13 mouse cellular contexts compared by ENCODE assay signal in the genomic region with DNA sequence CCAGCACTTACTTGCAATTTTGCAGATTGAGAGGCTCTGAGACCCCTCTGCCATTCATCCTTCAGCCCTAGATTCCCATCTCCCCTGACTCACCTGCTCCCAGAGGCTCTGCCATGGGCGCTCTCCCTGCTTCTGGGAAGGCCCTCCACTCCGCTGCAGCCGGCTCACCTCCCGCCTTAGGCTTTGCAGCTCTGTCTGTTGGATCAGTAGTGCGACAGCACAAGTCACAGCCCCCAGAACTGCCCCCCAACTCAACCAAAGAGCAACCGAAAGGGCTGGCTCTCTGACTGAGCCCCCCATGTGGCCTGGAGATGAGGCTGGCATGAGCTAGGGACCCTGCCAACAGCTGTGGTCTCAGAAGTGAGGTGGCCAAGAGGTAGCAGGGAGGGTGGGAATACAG. TPM values are rescaled to one million over a fixed set of nuclear protein-coding genes. Genes with fewer than 3 reads are reported as not detected.
DNase-seq lines count a peak whose midpoint lies in the region; ATAC-seq and TF ChIP-seq lines count a peak whose summit lies in the region.
"Had no signal": no experiment of that assay in that cellular context is flagged by ENCODE, and none has a peak within 500 bp of the region (broad histone marks: within the 10 kb centered on the region; RNA-seq: fewer than 3 reads in every experiment).

No protein-coding gene starts in this region.

- DNase-seq in gastrocnemius, postnatal 14 days = peak; percentile 25
- no peak for DNase-seq in gastrocnemius, adult 8-10 months (ENCODE audit: low spot score in 2 of 2)
- DNase-seq in left cerebral cortex, adult 2 months (ENCODE audit: extremely low spot score in 1 of 2, low spot score in 2 of 2) = no peak
- DNase-seq in left cerebral cortex, postnatal 4 days = no peak
- DNase-seq in ES-E14 (ENCODE audit: low read depth, low spot score) = no peak
- DNase-seq: spleen, adult 18-20 months had no signal

- H3K4me3 ChIP-seq in left cerebral cortex, adult 2 months = no peak overlapping the region
- peak overlapping the region; percentile 38 to 63 for H3K4me3 ChIP-seq in ES-E14 (ENCODE audit: insufficient read depth in 1 of 2, low read depth in 1 of 2, low read length in 2 of 2, poor library complexity in 1 of 2, severe bottlenecking in 1 of 2)
- H3K4me3 ChIP-seq in embryonic facial prominence, embryonic 15.5 days (replicated peaks) = no peak overlapping the region
- H3K4me3 ChIP-seq: erythroblast, embryonic 14.5 days had no signal

- H3K9me3 ChIP-seq in ES-E14 (ENCODE audit: control insufficient read depth, insufficient read depth, low read depth, low read length) = no peaks in the 10 kb centered on the region
- H3K9me3 ChIP-seq in embryonic facial prominence, embryonic 15.5 days (replicated peaks) = no peaks in the 10 kb centered on the region

- no peak for TF ChIP-seq CTCF in left cerebral cortex, adult 2 months (IDR thresholded peaks at IDR 0.05)

- in situ Hi-C loops in ES-E14 (cut with MboI; ENCODE audit: low sequenced_read_pairs in 2 of 2, unreplicated experiment in 2 of 2) = no loop called here

- WGBS in embryonic facial prominence, embryonic 15.5 days = 82% methylated on average over 6 of the region's 6 CpGs

- peak overlapping the region; percentile 88 for H3K27ac ChIP-seq in left cerebral cortex, adult 2 months
- peak overlapping the region; percentile 42; the same call in 1 of the 2 replicates for H3K27ac ChIP-seq in ES-E14 (ENCODE audit: insufficient read depth, low read depth, low read length, poor library complexity, severe bottlenecking)
- peak overlapping the region; percentile 97 for H3K27ac ChIP-seq in embryonic facial prominence, embryonic 15.5 days (replicated peaks)

- peak overlapping the region; percentile 71 for H3K9ac ChIP-seq in ES-E14 (ENCODE audit: insufficient read depth, low read depth, low read length, poor library complexity, severe bottlenecking)
- H3K9ac ChIP-seq in embryonic facial prominence, embryonic 15.5 days = no peak overlapping the region

- no peaks in the 10 kb centered on the region for H3K27me3 ChIP-seq in embryonic facial prominence, embryonic 15.5 days

- H3K4me2 ChIP-seq in embryonic facial prominence, embryonic 15.5 days (replicated peaks) = no peak overlapping the region
- H3K4me2 ChIP-seq: lung, embryonic 14.5 days had no signal

- no peak for ATAC-seq in embryonic facial prominence, embryonic 15.5 days (ENCODE audit: insufficient number of reproducible peaks, low FRiP score, low TSS enrichment, low read depth)
- ATAC-seq in erythroblast, adult 5-6 weeks (replicated peaks; ENCODE audit: low FRiP score, poor library complexity, severe bottlenecking) = no peak
- ATAC-seq in megakaryocyte, adult 5-6 weeks (ENCODE audit: poor library complexity, severe bottlenecking) = no peak

- peaks cover 4% of the 10 kb centered on the region for H3K36me3 ChIP-seq in ES-E14 (ENCODE audit: control insufficient read depth, insufficient read depth, low read length, poor library complexity, severe bottlenecking)
- H3K36me3 ChIP-seq in embryonic facial prominence, embryonic 15.5 days = no peaks in the 10 kb centered on the region

- H3K4me1 ChIP-seq in ES-E14 (ENCODE audit: control insufficient read depth in 2 of 2, insufficient read depth in 2 of 2, low read length in 2 of 2, poor library complexity in 1 of 2) = peaks cover 6 to 32% of the 10 kb centered on the region in 2 experiments
- peaks cover 58% of the 10 kb centered on the region for H3K4me1 ChIP-seq in embryonic facial prominence, embryonic 15.5 days

- intact Hi-C loops in gastrocnemius, postnatal 14 days (cut with DNase I; ENCODE audit: low total_unique reads) = no loop called here
- intact Hi-C loops in left cerebral cortex, adult 2 months (cut with DNase I) = loop anchor here (5.0 kb wide), 1 partner anchor 152 kb away; a partner anchor contains a TSS
- intact Hi-C loops in left cerebral cortex, postnatal 4 days (cut with DNase I) = loop anchor here (5.0 kb wide), 1 partner anchor 72 kb away; a partner anchor contains a TSS

TF ChIP-seq in ES-E14, 5 proteins besides CTCF, POLR2A, EP300 and RAD21:
- TF ChIP-seq HCFC1 (IDR thresholded peaks at IDR 0.05; ENCODE audit: borderline replicate concordance, insufficient read depth, low read length) (no peak), CHD2 (IDR thresholded peaks at IDR 0.05; ENCODE audit: low read depth, low read length) (no peak), ZNF384 (IDR thresholded peaks at IDR 0.05; ENCODE audit: low read depth, low read length) (no peak), ZC3H11A (IDR thresholded peaks at IDR 0.05; ENCODE audit: borderline replicate concordance, low read depth, low read length) (no peak), MAFK (IDR thresholded peaks at IDR 0.05; ENCODE audit: insufficient read depth, low read depth, low read length) (no peak)

RNA-seq across cellular contexts. Expression of a gene that starts 0.6 kb away (rescaled TPM):
- total RNA-seq in gastrocnemius, postnatal 14 days (2021) = 1 to 10 TPM; 1.3 to 1.8 TPM
- under 1 TPM in 3 of 4 experiments, not detected in 1; 0.48 to 0.56 (median 0.54) TPM for total RNA-seq in gastrocnemius, adult 8-10 months (2022)
- total RNA-seq in left cerebral cortex, adult 2 months (2021) = 1 to 10 TPM; 3.3 to 3.8 TPM
- total RNA-seq in left cerebral cortex, postnatal 4 days (2021) = 1 to 10 TPM in 1 of 2 experiments, under 1 TPM in 1; 0.93 to 1.3 TPM
- 8.6 and 11.7 TPM in 2 replicates for total RNA-seq in ES-E14 (2012; rRNA removed)
- 1.0 and 1.1 TPM in 2 replicates for polyA plus RNA-seq in embryonic facial prominence, embryonic 15.5 days (2015; fragmentation: Nextera tagmentation; extraction: Ambion mirVana)
- total RNA-seq in erythroblast, adult 5-6 weeks (2015; ENCODE audit: low replicate concordance) = 9.2 and 17.9 TPM in 2 replicates
- total RNA-seq in erythroblast, adult 5-6 weeks (2017; ENCODE audit: low replicate concordance) = 0.28 and 7.8 TPM in 2 replicates
- total RNA-seq in megakaryocyte, adult 5-6 weeks (2015) = 37.7 and 47.2 TPM in 2 replicates
- total RNA-seq in megakaryocyte, adult 5-6 weeks (2017) = 74.3 and 78.9 TPM in 2 replicates
- polyA plus RNA-seq: erythroblast, embryonic 14.5 days; neural tube, embryonic 11.5 days had no signal

RNA-seq across cellular contexts. Expression of a gene that starts 3.1 kb away (rescaled TPM):
- total RNA-seq in gastrocnemius, postnatal 14 days (2021) = 10 to 100 TPM; 22.4 to 23.2 TPM
- total RNA-seq in gastrocnemius, adult 8-10 months (2022) = 10 to 100 TPM; 25.7 to 29.4 (median 28.3) TPM
- total RNA-seq in left cerebral cortex, adult 2 months (2021) = 100 to 1,000 TPM; 108 to 111 TPM
- 100 to 1,000 TPM; 117 to 129 TPM for total RNA-seq in left cerebral cortex, postnatal 4 days (2021)
- total RNA-seq in ES-E14 (2012; rRNA removed) = 265 and 282 TPM in 2 replicates
- 83.7 and 90.5 TPM in 2 replicates for polyA plus RNA-seq in embryonic facial prominence, embryonic 15.5 days (2015; fragmentation: Nextera tagmentation; extraction: Ambion mirVana)
- total RNA-seq in erythroblast, adult 5-6 weeks (2015; ENCODE audit: low replicate concordance) = 46.4 and 52.3 TPM in 2 replicates
- 10.3 and 18.2 TPM in 2 replicates for total RNA-seq in erythroblast, adult 5-6 weeks (2017; ENCODE audit: low replicate concordance)
- 94.3 and 104 TPM in 2 replicates for total RNA-seq in megakaryocyte, adult 5-6 weeks (2015)
- total RNA-seq in megakaryocyte, adult 5-6 weeks (2017) = 68.9 and 80.8 TPM in 2 replicates

RNA-seq across cellular contexts. Expression of a gene that starts 10.7 kb away (rescaled TPM):
- total RNA-seq in gastrocnemius, postnatal 14 days (2021) = 10 to 100 TPM; 14.0 to 14.8 TPM
- total RNA-seq in gastrocnemius, adult 8-10 months (2022) = 1 to 10 TPM; 6.0 to 9.0 (median 7.1) TPM
- total RNA-seq in left cerebral cortex, adult 2 months (2021) = 10 to 100 TPM in 1 of 2 experiments, 1 to 10 TPM in 1; 9.5 to 10.6 TPM
- 1 to 10 TPM; 6.4 to 8.7 TPM for total RNA-seq in left cerebral cortex, postnatal 4 days (2021)
- 8.7 and 16.1 TPM in 2 replicates for total RNA-seq in ES-E14 (2012; rRNA removed)
- 11.9 and 13.3 TPM in 2 replicates for polyA plus RNA-seq in embryonic facial prominence, embryonic 15.5 days (2015; fragmentation: Nextera tagmentation; extraction: Ambion mirVana)
- 1.3 TPM in 1 of 2 replicates, not detected in the other for total RNA-seq in erythroblast, adult 5-6 weeks (2015; ENCODE audit: low replicate concordance)
- 0.17 and 1.1 TPM in 2 replicates for total RNA-seq in erythroblast, adult 5-6 weeks (2017; ENCODE audit: low replicate concordance)
- total RNA-seq in megakaryocyte, adult 5-6 weeks (2015) = 25.5 and 25.9 TPM in 2 replicates
- total RNA-seq in megakaryocyte, adult 5-6 weeks (2017) = 3.2 and 4.9 TPM in 2 replicates
- total RNA-seq: MEL had no signal

RNA-seq across cellular contexts. Expression of a gene that starts 11.0 kb away (rescaled TPM):
- total RNA-seq in gastrocnemius, postnatal 14 days (2021) = 1 to 10 TPM; 2.2 to 3.0 TPM
- total RNA-seq in gastrocnemius, adult 8-10 months (2022) = 1 to 10 TPM; 1.3 to 1.7 (median 1.6) TPM
- 1 to 10 TPM; 1.4 to 1.9 TPM for total RNA-seq in left cerebral cortex, adult 2 months (2021)
- total RNA-seq in left cerebral cortex, postnatal 4 days (2021) = under 1 TPM; 0.30 to 0.97 TPM
- total RNA-seq in ES-E14 (2012; rRNA removed) = 13.7 and 19.9 TPM in 2 replicates
- polyA plus RNA-seq in embryonic facial prominence, embryonic 15.5 days (2015; fragmentation: Nextera tagmentation; extraction: Ambion mirVana) = 4.0 and 6.0 TPM in 2 replicates
- 0.38 and 4.8 TPM in 2 replicates for total RNA-seq in erythroblast, adult 5-6 weeks (2015; ENCODE audit: low replicate concordance)
- total RNA-seq in erythroblast, adult 5-6 weeks (2017; ENCODE audit: low replicate concordance) = 2.8 and 5.2 TPM in 2 replicates
- 11.6 and 13.6 TPM in 2 replicates for total RNA-seq in megakaryocyte, adult 5-6 weeks (2015)
- total RNA-seq in megakaryocyte, adult 5-6 weeks (2017) = 8.5 and 12.2 TPM in 2 replicates
- total RNA-seq: MEL had no signal
- polyA plus RNA-seq: erythroblast, embryonic 14.5 days had no signal

RNA-seq across cellular contexts. Expression of a gene that starts 12.7 kb away (rescaled TPM):
- total RNA-seq in gastrocnemius, postnatal 14 days (2021) = 100 to 1,000 TPM; 141 to 170 TPM
- 100 to 1,000 TPM in 1 of 4 experiments, 10 to 100 TPM in 3; 81.9 to 109 (median 91.5) TPM for total RNA-seq in gastrocnemius, adult 8-10 months (2022)
- 100 to 1,000 TPM; 299 to 311 TPM for total RNA-seq in left cerebral cortex, adult 2 months (2021)
- 100 to 1,000 TPM; 661 to 680 TPM for total RNA-seq in left cerebral cortex, postnatal 4 days (2021)
- 1,512 and 1,948 TPM in 2 replicates for total RNA-seq in ES-E14 (2012; rRNA removed)
- 447 and 512 TPM in 2 replicates for polyA plus RNA-seq in embryonic facial prominence, embryonic 15.5 days (2015; fragmentation: Nextera tagmentation; extraction: Ambion mirVana)
- 177 and 204 TPM in 2 replicates for total RNA-seq in erythroblast, adult 5-6 weeks (2015; ENCODE audit: low replicate concordance)
- 163 and 169 TPM in 2 replicates for total RNA-seq in erythroblast, adult 5-6 weeks (2017; ENCODE audit: low replicate concordance)
- total RNA-seq in megakaryocyte, adult 5-6 weeks (2015) = 457 and 494 TPM in 2 replicates
- 511 and 523 TPM in 2 replicates for total RNA-seq in megakaryocyte, adult 5-6 weeks (2017)

Comparison
In these comparisons a context has a peak if more than half of its experiments do, and no peak if none do; other contexts are left out.
1. H3K27ac ChIP-seq: peak in every context shown above with its lines; median percentile 97 in embryonic facial prominence, embryonic 15.5 days; 88 in left cerebral cortex, adult 2 months; 42 in ES-E14.
2. H3K4me3 ChIP-seq: peak in ES-E14 (2 of 2); none in left cerebral cortex, adult 2 months (single experiment) and embryonic facial prominence, embryonic 15.5 days (single experiment).